Mouse (Mus musculus) lung, postnatal 14 days (tissue): ENCODE data around the gene Slc25a29.

Experiments
- DNase-seq: peaks from one replicate; pipeline ENCODE4 v3.0.0; 2021

Slc25a29 gene

DNA sequence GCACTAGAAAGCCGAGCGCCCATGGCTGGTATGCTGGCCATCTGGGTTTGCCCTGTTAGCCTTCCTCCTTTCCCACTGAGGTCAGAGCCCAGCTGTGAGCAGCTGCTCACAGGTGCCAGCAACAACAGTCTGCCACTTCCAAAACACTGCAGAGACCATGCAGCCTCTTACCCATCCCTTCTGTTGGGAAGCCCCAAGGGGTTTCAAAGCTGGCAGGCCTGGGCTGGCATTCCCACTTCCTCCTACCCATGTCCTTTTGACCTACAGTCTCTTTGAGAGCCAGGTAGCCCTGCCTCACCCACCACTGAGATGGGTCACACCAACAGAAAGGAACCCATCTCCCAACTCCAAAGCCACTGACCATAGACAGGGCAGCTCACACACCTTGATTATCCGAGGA lies 2.3 kb downstream of the Slc25a29 start:
- no peak for DNase-seq

DNA sequence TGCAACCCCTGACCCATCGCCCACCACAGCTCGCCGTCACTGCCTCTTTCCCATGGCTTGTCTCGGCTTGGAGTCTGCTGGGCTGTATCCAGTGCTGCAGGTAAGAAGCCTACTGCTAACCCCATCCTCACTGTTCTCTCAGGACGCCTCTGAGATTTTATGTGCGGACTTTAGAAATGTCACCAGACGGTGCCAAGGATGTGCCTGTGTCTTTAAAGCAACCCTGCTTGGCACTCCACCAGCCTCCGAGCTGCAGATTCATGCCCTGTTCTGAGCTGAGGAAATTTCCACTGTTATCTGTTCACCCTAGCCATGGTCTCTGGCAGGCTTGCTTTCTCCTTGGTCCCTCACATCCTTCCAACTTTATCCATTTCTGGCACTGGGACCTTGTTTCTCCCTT lies 2.8 kb downstream of the Slc25a29 start:
- no peak for DNase-seq

DNA sequence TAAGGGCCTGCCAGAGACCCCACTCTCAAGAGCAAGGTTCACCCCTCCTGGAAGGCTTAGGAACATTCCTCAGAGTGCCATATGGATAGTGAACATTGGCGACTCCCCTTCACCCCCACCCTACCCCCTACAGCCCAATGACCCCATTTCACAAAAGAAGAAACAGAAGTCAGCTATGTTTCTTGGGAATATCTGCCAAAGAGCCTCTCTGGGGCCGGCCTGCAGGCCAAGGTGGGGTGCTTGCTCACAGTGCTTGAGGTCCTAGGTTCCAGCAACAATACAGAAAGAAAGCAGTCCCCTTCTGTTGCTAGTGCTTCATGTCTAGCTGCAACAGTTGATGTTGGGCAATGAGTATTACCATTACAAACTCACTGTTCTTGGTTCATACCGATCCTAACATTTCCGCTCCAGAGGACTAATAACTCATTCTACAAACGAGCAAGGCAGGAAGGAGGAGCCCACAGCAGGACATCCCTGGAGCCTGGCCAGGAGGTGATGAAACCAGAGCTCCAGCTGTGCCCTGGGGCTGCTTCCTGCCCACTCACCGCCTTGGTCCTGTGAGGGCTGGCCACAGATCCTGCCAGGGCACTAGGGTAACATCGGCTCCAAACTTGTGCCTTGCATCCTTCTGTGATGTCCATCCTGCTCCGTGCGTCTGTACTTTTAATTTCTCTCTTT lies 3.6 kb downstream of the Slc25a29 start:
- DNase-seq, result peak; percentile 83

DNA sequence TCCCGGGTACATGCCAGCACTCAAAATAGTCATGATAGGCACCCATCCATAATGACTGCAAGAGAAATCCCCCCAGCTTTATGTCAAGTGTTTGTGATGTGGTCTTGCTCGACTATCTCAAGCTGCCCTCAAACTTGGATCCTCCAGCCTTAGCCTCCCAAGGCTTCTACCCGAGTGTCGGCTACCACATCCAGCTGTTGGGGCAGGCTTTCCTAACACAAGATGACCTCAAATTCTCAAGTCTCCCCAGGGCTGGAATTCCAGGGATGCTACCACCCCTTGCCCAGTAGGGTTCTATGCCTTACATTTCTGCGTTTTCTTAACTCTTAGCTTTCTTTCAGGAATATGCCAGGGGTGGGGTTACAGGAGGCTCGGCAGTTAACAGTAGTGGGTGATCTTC lies 5.3 kb downstream of the Slc25a29 start:
- DNase-seq, result no peak

DNA sequence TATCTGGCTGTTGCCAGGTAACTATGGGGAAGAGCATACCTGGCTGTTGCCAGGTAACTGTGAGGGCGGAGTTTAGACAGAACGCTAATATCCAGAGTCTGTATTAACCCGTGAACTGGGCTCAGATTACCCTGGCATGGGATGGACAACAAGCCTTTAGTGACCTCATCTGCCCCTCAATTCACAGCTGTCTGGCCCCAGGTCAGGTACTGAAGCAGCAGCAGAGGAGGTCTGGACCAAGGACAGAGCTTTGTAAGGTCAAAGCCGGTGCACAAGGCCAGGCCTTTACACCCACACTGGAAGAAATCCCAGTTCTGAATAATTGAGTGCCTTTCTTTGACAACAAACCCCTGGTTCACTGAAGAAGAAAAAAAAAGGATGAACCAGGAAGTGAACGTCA lies 6.0 kb downstream of the Slc25a29 start:
- DNase-seq, result no peak

DNA sequence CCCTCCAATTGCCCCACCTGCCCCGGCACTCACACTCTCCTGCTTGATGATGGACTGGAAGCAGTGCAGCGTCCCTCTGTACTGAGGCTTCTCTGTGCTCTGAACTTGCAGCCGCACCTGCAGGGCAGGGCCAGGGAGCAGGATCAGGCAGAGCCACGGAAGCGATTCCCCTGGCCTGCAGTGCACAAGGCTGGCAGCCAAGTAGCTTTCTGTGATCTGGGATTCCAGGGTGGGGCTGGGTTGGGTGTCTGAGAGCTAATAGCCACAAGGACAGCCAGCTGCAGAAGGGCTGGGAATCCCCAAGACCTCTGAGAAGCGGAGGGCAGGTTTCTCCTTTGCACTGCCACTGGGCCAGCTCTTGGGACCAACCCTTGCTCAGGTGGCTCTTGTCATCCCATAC lies 8.0 kb downstream of the Slc25a29 start:
- DNase-seq, result no peak

DNA sequence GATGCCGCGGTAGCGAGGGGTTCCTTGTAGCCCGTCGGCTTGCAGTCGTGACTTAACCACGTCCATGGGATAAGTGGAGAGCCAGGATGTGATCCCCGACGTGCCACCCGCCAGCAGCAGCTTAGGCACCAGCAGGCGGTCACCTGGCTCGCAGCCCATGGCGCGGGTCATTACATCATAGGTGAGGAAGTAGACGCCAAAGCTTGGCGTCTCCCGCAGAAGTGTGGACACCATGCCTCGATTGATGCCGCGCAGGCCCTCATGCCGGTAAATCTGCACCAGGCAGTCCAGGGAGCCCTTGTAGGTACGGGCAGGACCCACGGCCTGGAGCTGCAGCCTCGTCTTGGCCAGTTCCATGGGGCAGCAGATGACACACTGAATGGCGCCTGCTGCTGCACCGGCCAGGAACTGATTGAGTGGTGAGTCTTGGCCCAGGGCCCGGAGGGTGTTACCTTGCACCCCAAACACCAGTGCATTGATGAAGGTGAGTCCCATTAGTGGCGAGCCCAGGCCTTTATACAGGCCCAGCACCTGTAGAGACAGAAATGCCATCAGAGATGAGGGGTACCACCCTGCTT lies 8.6 kb downstream of the Slc25a29 start:
- no peak for DNase-seq

DNA sequence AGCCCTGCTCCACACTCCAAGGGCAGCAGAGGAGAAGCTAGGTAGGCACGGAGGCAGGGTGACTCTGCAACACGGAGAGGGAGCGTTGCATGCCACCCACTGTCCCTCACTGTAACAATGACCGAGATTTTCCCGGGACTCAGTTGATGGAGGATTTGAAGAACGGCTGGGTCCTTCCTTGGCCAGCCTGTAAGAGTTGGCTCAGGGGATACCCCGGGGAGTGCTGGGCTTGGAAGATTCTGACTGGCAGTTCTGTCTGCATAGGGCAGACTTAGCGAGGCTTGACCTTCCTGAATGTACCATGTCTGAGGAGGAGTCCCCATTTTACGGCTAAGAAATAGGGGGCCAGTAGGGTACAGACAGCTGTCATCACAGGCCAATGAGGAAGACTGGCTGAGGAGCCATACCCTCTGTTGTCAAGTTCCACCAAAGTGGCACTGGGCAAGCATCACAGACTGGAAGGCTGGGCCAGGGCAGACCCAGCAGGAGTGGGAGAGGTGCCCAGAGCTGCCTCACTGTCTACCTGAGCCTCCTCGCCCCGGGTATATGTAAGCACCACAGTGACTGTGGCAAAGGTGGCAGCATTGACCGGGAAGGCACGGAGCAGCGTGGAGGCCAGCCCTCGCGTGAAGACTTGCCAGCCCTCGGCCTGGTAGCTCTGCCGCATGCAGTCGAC lies 9.3 kb downstream of the Slc25a29 start:
- DNase-seq, result no peak

DNA sequence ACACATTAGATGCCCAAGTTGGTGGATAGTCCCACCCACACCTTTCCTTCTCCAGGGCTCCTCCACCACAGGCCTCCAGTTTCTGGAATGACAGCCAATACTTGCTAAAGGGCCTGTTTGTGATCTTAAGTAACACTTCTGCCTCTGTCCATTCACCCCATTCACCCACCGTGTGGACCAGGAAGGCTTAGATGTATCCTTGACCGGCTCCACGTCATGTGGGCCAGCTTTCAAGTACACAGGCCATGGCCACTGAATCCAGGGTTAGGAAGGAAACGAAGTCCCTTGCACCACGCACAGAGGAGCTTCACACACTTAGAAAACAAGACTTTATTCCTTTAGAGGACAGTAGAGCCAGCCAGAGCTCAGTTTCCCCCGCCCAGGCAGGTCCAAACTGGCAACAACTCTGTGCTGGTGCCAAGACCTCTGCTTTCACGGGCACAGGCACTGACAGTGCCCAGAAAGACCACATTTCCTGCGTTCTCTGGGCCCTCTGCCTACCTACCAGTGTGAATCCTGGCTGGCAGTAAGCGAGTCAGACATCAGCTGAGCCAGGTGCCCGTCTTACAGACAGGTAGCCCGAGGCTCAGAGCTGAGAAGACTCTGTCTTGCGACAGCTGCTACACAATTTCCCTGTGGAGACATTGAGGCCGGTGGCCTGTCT lies 10.0 kb downstream of the Slc25a29 start:
- DNase-seq, result no peak

DNA sequence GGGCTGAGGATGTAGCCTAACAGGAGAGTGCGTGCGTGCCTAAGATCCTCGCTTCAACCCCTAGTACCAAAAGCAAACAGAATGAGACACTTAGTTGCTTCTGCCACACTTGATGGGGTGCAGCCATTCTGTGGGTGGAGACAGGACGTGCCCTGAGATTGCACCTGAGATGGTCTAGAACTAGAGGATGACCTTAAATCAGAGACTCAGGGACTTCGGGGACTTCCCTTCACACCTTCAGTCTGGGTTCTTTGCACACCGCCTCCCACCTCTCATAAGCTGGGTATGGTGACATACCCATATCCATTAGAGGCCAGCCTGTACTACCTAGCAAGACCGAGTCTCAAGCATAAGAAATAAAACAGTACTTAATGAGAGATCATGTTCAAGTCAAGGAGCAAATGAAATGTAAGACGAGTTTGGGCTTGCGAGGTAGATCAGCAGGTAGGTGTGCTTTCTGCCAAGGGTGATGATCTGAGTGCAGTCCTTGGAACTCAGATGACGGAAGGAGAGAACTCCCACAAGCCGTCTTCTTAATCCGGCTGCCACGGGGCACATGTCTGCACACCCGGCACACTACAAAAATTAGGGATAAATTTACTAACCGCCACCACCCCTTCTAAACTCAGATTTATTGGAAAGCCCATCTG lies 11.3 kb downstream of the Slc25a29 start:
- DNase-seq, result no peak

DNA sequence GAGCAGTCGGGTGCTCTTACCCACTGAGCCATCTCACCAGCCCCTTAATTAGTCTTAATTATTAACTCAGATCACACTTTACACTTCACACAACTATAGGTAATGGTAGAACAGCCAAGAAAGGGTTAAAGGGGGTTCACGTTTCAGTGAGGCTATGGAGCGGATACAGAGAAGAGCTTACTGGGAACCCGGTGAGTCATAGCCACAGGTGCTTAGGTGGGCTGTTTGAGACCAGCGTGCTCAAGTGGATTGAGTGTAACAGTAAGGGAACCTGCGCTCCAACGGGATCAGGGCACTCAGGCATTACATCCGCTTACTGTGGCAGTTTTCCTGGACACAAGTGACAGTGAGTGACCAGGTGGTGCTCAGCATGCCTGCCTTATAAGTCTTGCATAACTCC lies 12.6 kb downstream of the Slc25a29 start:
- no peak for DNase-seq

DNA sequence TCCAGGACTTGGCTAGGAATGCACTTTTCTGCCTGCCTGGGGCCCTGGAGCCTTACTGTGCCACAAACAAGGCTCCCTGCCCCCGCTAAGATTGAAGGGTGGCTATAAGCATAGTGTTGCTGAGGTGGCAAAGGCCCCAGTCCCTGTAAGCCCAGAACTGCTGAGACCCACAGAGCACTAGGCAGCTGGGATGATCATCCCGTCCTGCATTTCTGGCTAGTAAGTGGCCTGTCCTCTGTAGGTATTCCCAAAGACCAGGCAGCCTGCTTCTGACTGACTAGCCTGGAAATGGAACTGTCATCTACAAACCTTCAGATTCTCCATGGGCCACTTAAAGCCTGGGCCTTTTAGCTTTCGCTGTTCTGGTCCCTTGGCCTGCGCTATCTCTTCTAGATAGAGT lies 15.2 kb downstream of the Slc25a29 start:
- DNase-seq, result no peak

DNA sequence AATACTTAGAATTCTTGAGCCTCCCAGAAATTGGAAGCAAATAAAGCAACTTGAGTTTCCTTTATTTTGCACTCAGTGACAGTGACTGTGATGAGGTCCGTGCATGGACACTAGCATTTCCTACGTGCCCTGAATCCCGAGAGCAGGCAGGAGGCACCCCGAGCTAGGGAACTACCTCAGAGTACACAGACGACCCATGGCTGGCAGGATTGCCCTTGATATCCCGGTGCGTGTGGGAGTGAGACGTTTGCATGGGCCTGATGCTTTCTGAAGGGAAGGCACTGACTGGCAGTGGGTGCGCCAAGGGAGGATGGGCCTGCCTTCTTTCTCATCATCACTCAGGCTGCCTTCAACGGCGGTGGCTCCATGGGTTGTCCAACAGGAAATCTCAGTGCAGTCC lies 19.1 kb downstream of the Slc25a29 start:
- no peak for DNase-seq

DNA sequence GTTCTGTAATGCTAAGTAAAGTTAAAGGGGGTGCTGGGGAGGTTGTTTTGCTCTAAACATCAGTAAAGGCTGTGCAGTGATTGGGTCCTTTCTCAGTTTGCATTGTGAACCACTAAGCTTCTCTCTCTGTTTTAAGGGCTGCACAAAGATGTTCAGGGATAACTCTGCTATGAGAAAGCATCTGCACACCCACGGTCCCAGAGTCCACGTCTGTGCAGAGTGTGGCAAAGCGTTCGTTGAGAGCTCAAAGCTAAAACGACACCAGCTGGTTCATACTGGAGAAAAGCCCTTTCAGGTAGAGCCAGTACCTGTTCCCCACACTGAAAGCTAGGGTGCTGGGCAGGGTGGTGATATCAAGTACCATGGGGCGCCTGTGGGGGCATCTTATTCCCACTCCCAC lies 21.2 kb downstream of the Slc25a29 start:
- no peak for DNase-seq

DNA sequence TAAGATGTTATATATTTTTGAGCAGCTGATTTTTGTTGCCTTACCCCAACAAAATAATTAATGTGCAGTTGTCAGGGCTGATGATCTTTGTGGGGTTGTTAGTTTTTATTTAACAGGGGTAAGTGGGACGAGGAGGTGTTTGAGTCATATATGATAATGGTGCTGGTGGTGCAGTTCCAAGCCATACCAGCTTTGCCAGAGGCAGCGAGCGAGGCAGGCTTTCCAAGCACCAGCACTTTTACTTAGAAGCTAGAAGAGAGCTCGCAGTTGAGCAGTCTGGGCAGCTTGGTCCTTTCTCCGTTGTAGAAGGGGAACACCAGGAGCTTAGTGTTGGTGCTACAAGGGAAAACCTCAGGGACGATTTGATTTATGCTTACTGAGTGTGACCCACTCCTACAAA lies 23.2 kb downstream of the Slc25a29 start:
- no peak for DNase-seq

DNA sequence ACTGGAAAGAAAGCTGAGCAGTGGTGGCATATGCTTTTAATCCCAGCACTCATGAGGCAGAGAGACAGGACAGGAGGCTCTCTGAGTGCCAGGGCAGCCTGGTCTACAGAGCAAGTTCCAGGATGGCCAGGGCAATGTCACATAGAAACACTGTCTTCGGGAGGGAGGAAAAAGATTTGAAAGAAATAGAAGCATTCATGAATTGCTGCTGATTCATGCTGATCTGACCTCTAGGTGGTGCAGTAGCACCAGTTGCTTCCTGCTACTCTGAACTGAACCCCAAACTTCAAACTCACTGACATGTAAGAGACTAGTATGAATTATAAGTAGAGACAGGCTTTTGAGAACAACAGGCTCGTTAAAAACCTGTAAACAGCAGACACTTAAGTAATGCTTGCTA lies 24.6 kb downstream of the Slc25a29 start:
- DNase-seq, result peak; percentile 53

DNA sequence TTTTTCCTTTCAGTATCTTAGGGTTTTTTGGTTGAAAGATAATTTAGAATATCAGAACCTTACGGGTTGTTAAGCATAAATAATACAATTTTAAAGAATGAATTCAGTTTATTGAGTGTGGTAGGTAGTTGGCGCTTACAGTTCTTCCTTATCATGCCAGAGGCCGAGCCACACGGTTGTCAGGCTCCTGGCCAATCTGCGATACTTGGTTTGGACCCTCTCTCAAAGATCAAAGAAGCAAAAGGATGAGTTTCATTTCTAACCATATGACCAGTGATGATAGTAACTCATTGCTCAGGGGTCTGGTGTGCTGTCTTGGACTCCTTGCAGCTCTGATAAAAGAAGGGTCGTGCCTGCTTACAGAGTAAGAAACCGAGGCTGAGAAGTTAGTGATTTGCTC lies 25.4 kb downstream of the Slc25a29 start:
- DNase-seq, result no peak

DNA sequence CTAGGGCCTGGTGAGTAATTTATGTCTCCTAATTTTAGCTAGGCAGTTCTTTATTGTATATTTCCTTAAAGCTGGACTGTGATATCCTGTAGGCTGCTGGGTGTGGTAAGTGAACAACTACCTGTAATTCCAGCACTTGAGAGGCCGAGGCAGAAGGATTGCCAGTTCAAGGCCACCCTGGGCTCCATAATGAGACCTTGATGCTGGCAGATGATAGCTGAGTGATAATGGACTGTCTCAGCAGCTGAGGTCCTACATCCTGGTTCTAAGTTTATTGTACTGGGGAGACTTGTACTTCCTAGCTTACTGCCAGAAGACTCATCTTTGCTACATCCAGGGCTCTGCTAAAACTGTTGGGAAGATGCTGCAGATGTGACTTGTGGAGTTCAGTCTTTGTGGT lies 25.9 kb downstream of the Slc25a29 start:
- DNase-seq, result no peak

DNA sequence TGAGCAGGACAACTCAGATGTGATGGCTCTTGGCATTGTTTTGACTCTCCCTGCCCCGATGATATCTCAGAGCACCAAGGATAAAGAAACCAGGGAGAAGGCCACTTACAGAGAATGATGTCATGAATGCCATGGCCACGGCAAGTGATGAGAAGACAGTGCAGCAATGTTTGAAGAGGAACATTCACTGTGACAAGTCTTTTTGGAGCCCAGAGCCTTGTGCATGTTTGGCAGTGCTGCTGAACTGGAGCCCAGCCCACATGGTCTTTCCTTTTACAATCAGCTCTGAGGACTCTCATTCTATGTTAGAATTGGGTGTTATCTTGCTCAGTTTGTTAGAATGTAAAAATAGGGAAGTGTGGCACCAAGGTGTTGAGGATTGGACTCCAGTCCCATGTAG lies 27.2 kb downstream of the Slc25a29 start:
- no peak for DNase-seq

DNA sequence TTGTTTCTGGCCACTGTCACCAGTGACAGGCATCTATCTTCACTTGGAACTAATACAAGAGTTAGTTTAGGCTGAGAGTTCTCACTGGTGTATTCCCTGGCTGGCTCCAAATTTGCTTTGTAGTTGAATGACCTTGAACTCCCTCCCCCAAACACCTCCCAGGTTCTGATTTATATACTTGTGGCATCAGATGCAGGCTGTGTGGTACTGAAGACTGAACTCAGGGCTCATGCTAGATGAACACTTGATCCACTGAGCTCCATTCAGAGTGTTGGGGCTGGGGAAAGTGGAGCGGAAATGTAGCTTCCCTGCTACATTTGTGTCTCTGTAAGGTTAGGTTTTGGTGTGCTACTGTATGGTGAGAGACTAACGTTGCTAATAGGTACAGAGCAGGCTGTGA lies 31.3 kb downstream of the Slc25a29 start:
- no peak for DNase-seq

DNA sequence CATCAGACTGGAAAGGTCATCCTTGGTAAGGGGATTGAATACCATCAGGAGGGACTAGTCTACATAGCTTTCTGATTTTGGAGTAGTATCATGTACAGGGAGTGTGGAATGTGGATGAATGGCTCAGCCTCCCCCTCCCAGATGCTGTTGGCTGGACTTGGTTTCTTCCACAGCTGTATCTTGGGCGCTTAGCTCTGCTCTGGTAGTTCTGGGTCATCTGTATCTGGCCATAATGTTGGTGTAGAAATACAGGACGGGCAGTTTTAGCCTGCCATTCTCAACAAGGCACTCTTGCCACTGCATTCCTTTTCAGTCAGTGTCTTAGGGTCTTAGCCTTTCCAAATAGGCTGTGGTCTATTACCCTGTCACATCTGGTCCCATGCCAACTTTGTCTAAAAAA lies 34.1 kb downstream of the Slc25a29 start:
- no peak for DNase-seq

DNA sequence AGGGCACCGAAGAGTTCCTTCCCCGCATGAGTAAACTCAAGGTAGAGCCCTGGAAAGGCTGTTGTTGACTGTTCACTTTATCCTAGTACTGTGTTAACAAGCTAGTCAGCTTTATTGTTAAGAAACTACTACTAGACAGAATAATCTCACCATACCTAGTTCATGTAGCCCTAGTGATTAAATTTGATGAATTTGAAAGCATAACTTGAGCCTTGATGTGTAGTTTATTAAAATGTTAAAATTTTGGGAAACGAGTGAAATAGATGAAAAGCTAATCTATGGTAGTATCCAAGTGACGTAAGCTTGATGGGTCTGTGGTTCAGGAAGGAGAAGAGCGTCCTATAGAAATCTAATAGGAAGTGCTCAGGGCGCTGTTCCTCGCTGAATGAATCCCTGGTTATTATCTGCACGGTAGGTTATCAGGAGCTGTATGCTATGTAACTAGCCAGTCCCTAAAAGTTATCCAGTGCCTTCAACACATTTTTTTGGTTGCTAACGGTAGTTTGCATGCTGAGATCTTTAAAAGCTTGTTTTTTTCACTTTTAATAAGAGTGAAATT lies 40.6 kb downstream of the Slc25a29 start:
- DNase-seq, result no peak

DNA sequence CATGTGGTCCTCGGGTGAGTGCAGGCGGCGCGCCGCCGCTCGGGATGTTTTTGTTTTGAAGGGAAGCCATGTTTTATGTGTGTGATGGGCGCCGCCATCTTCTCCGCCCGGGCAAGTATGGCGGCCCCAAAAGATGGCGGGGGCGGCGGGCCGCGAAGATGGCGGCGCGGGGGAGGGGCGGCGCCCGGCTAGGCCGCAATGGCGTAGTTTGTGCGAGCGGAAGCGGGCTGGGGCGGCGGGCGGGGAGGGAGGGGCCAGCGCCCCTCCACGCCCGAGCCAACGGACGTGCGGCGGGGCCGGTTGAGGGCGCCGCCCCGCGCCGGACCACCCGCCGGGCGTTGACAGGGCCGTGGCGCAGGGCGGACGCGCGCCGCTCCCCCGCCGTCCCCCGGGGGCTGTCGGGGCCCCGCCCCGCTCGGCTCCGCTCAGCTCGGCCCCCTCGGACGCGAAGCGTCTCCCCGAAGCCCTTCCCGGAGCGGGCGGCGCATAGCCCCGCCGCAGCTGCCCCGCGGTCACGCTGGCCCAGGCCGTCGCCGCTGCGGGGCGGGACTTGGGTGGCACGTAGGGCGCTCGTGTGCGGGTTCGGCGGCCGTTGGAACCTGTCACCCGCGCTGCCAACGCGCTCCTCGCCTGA lies 41.5 kb downstream of the Slc25a29 start:
- DNase-seq, result peak; percentile 84
